Mouse (Mus musculus) bone marrow, adult 2 months (tissue): ENCODE measurements at regions not wholly inside any gene's neighbourhood (a gene's known extent, or its start where the extent isn't known, plus 50 kb on each side); places are given as distances from the start of the nearest gene placed in this dataset.

Experiments
- CTCF ChIP-seq: fragments of 200-500 bp; IDR thresholded peaks from 2 replicates; pipeline ENCODE4 v1.5.1; 2011; ENCODE audit warnings: low read length, control low read depth; ENCODE audit not compliant: control insufficient read depth, insufficient read depth
- POLR2A ChIP-seq: fragments of 200-500 bp; IDR thresholded peaks from 2 replicates; pipeline ENCODE4 v1.6.1; 2011; ENCODE audit warnings: low read depth, mild to moderate bottlenecking, control low read depth, low read length, borderline replicate concordance; ENCODE audit not compliant: control insufficient read depth

GRCm38 (mm10) chr12:39784532-39784931 is 253.3 kb downstream of the Arl4a start:
- TF ChIP-seq POLR2A (no peak), CTCF (no peak)
